Mouse (Mus musculus) lung, adult 2 months (tissue): ENCODE results near the gene Tjp3. TPM values are rescaled to one million over a fixed set of nuclear protein-coding genes. Genes with fewer than 3 reads are reported as not detected.

ENCODE experiments used
- DNase-seq: peaks from one replicate; pipeline ENCODE4 v3.0.0; 2022
- H3K4me1 ChIP-seq: fragments of 200-500 bp; 2 replicates; pipeline ENCODE4 v1.6.1; 2011; ENCODE audit warnings: low read length; ENCODE audit not compliant: control insufficient read depth, insufficient read depth
- H3K4me3 ChIP-seq: fragments of 200-500 bp; replicated peaks from 2 replicates; pipeline ENCODE3; 2011; ENCODE audit warnings: low read depth, mild to moderate bottlenecking, control low read depth, low read length; ENCODE audit errors: extremely low read depth
- CTCF ChIP-seq: fragments of 200-500 bp; IDR thresholded peaks from 2 replicates; pipeline ENCODE4 v1.5.1; 2011; ENCODE audit warnings: mild to moderate bottlenecking, low read length, control low read depth; ENCODE audit not compliant: insufficient read depth
- POLR2A ChIP-seq: fragments of 200-500 bp; IDR thresholded peaks from 2 replicates; pipeline ENCODE4 v1.6.1; 2011; ENCODE audit warnings: low read depth, mild to moderate bottlenecking, control low read depth, low read length, borderline replicate concordance; ENCODE audit errors: extremely low read depth
- WGBS: fragments of 180-500 bp; shearing (Covaris S2); methylation state at CpG from one replicate; pipeline ENCODE4 v1.1.7; 2018; 5-methylcytosine and 5-hydroxymethylcytosine counted together
- polyA plus RNA-seq: library from polyadenylated mRNA; depleted of rRNA; stranded (reverse); fragments of >200 nt; gene quantifications from 2 replicates; pipeline ENCODE4 v1.2.3, GENCODE M21; 2012

The Tjp3 gene
- polyA plus RNA-seq, 1 experiment, result 27.6 TPM

- TF ChIP-seq POLR2A (no peak), CTCF (no peak)
- Histone ChIP-seq H3K4me1 (no peaks in the 10 kb centered on the region), H3K4me3 (no peak overlapping the region)
- WGBS, result 90% methylated on average over 19 of the region's 19 CpGs
- no peak for DNase-seq
Measured at GRCm38 (mm10) chr10:81273842-81274241, 17.5 kb downstream of the Tjp3 start.

- DNase-seq, result no peak
- H3K4me1 ChIP-seq, result 0 out of 2 replicates have a peak, but pooled peaks cover 3% of the 10 kb centered on the region
- no peak overlapping the region for H3K4me3 ChIP-seq
- TF ChIP-seq CTCF, result no peak
- no peak for TF ChIP-seq POLR2A
- WGBS, result 95% methylated on average over 21 of the region's 21 CpGs
Measured at GRCm38 (mm10) chr10:81272356-81272755, 19.0 kb downstream of the Tjp3 start.

DNA sequence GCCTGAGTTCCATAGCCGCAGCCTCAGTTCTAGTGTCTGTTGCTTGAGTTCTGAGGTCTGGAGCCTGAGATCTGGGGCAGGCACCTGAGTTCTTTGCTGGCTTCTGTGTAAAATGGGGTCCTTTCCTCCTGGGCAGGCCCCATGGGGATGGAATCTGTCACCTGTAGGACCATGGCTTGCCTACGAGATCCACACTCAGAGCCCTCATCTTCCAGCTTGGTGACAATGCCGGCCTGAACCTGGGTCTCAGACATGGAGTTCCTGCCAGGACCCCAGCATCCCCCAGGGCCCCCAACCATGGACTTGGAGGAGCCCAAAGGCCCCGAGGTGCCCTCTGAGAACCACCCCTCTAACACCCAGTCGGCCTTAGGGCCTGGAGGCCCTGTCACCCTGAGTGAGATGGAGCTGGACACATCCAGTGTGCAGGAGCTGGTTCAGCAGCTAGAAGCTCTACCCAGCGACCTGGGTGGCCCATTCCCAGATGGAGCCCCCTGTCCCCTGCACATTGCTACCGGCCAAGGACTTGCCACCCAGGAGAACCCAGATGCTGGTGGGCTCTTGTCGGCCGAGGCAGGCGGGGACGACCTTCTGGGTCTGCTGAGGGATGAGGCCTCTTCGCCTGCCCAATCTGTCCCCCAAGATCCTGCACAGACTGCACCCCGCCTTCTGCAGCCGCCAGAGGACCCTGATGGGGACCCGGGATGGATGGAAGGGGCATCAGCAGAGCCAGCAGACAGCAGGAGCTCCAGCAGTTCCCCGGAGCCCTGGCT is 22.6 kb downstream of the Tjp3 start:
- Histone ChIP-seq H3K4me1 (peaks cover 5% of the 10 kb centered on the region; the same call in 1 of the 2 replicates), H3K4me3 (peak overlapping the region; percentile 92)
- 77% methylated on average over 16 of the region's 16 CpGs for WGBS
- no peak for DNase-seq
- TF ChIP-seq CTCF, result no peak
- TF ChIP-seq POLR2A, result no peak

DNA sequence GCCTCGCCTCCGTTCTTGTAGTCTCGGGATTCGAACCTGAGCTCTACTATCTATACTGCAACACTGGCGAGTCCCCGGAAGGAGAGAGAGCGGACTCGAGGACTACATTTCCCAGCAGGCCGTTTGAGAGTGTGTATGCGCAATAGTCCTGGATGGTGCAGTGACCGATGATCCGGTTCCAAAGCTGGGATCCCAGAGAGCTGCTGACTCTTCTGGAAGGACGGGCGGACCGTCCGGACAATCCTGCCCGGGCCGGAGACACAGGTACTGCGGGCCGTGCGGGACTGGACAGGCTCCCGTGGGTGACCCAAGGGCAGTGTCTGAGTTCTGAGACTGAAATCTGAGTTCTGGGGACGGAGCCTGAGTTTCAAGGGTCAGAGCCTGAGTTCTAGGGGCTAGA is 23.3 kb downstream of the Tjp3 start:
- peak overlapping the region; percentile 92 for H3K4me3 ChIP-seq
- WGBS, result 1% methylated on average over 23 of the region's 23 CpGs
- TF ChIP-seq POLR2A (peak; percentile 88; the same call in 1 of the 2 replicates), CTCF (no peak)
- H3K4me1 ChIP-seq, result peaks cover 5% of the 10 kb centered on the region; the same call in 1 of the 2 replicates
- peak; percentile 81 for DNase-seq

- under 1% methylated on average over 48 of the region's 48 CpGs for WGBS
- peak; percentile 96 for DNase-seq
- peak; percentile 71; the same call in 1 of the 2 replicates for TF ChIP-seq POLR2A
- TF ChIP-seq CTCF, result no peak
- Histone ChIP-seq H3K4me3 (peak within 1 kb of the TSS; percentile 91), H3K4me1 (peaks cover 5% of the 10 kb centered on the region; the same call in 1 of the 2 replicates)
Measured at GRCm38 (mm10) chr10:81266211-81267105, 24.9 kb downstream of the Tjp3 start, which contains the start of the genes Mrpl54 and Apba3. Gene Mrpl54 (minus strand): TSS chr10:81266934. Gene Apba3 (plus strand): TSS chr10:81266960.

DNA sequence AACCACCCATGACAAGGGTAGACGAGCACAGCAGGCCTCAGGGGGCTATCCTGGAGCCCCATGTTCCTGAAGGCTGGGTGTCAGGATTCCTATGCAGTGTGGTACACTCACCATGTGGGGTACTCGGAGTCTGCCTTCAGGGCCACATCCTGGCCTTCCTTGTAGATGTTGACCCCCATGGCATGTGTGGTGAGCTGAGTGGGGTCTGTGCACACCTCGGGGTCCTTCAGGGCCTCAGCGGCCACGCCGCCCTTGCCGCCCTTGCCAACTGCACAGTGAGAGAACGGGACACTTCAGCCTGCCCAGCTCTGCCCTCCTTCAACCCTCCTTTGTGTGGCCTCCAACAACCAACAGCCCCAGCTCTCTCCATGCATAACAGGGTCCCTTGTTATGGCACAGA is 25.8 kb downstream of the Tjp3 start:
- DNase-seq, result no peak
- Histone ChIP-seq H3K4me3 (no peak overlapping the region), H3K4me1 (peaks cover 5% of the 10 kb centered on the region; the same call in 1 of the 2 replicates)
- WGBS, result 91% methylated on average over 8 of the region's 8 CpGs
- no peak for TF ChIP-seq POLR2A
- TF ChIP-seq CTCF, result no peak

- TF ChIP-seq CTCF (no peak), POLR2A (no peak)
- Histone ChIP-seq H3K4me3 (no peak overlapping the region), H3K4me1 (peaks cover 2% of the 10 kb centered on the region; the same call in 1 of the 2 replicates)
- DNase-seq, result no peak
- WGBS, result 90% methylated on average over 4 of the region's 4 CpGs
Measured at GRCm38 (mm10) chr10:81261025-81261424, 30.4 kb downstream of the Tjp3 start.

- Histone ChIP-seq H3K4me1 (no peaks in the 10 kb centered on the region), H3K4me3 (no peak overlapping the region)
- no peak for TF ChIP-seq CTCF
- TF ChIP-seq POLR2A, result no peak
- no peak for DNase-seq
- WGBS, result 43% methylated on average over 21 of the region's 21 CpGs
Measured at GRCm38 (mm10) chr10:81259225-81259884, 32.0 kb downstream of the Tjp3 start.
